Mouse (Mus musculus) testis, adult 10 weeks (tissue): ENCODE measurements around the gene Col6a5. TPM values are rescaled to one million over a fixed set of nuclear protein-coding genes. Genes with fewer than 3 reads are reported as not detected.

Source experiments
- polyA plus RNA-seq: library from polyadenylated mRNA; stranded (reverse); fragments of 350-450 nt; fragmentation: Illumina TruSeq; extraction: RNeasy Lipid Tissue Mini Kit (QIAGEN cat#74804); gene quantifications from one replicate; pipeline ENCODE4 v1.2.3, GENCODE M21; 2014; ENCODE audit warnings: low read depth, low replicate concordance

Col6a5 gene
- polyA plus RNA-seq, result 10.2 TPM

DNA sequence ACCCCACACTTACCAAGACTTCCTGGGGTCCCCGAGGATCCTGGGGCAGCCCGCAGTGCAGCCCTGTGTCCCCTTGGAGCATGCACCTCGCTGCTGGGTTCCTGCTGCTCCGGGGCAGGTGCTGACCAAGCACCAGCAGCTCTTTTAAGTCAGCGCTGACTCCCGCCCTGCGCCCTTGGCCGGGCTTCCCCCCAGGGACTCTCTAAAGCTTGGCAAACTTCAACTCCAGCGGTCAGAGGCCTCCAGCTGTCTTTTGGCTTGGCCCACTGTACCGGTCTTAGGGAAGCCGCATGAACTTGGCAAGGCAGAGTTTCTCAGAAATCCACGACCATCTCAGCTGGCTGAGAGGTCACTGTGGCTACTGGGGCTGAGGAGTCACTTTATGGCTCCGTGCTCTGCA, at the start of gene Col6a5:
Col6a5 (minus strand) TSS at position 111 of the 400 bp plus-strand sequence.

DNA sequence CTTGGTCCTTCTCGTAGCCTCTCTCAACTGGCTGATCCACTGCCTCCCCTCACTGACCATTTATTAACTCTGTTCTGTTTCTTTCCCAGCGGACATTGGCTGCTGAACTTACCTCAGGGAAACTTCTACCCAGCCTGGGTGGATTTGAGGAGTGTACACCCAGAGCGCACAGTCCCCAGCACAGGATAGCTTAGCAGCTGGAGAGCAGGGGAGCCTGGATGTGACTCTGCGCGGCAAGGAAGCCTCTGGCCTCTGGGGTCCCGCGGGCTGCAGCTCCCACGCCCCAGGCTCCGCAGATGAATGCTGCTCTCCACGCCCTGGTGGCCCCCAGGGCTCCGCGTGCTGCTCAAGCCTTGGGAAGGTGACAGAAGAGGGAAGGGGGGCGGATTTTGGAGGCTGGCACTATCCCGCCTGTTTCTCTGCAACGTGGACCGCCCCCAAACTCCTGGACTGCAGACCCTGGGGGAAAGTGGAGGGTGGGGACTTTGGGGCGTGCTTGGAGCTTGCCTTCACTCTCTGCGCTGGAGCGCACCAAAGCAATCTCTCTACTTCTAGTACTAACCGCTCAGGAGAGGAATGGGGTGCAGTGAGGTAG, 132.6 kb downstream of the Col6a5 start, which contains the start of gene Col6a6:
Col6a6 (minus strand) TSS at position 370 of the 595 bp plus-strand sequence.

Other genes starting within 250 kb of the Col6a5 start
- 0.14 TPM for gene Col6a6, start 132.5 kb downstream of the Col6a5 start, polyA plus RNA-seq
- gene Col6a4, start 136.1 kb upstream of the Col6a5 start, polyA plus RNA-seq, result 2.8 TPM
- 1.6 TPM for gene Glyctk, start 197.5 kb upstream of the Col6a5 start, polyA plus RNA-seq
- gene Wdr82, start 210.3 kb upstream of the Col6a5 start, polyA plus RNA-seq, result 53.5 TPM
- 4.2 TPM for gene Ppm1m, start 239.1 kb upstream of the Col6a5 start, polyA plus RNA-seq
- gene Twf2, start 242.5 kb upstream of the Col6a5 start, polyA plus RNA-seq, result not detected